24 mouse cellular contexts compared by ENCODE assay signal in genomic region chr5:25256686-25257085, GRCm38 (mm10). TPM values are rescaled to one million over a fixed set of nuclear protein-coding genes. Genes with fewer than 3 reads are reported as not detected.
DNase-seq lines count a peak whose midpoint lies in the region; ATAC-seq lines count a peak whose summit lies in the region.
"Had no signal": no experiment of that assay in that cellular context is flagged by ENCODE, and none has a peak within 500 bp of the region (broad histone marks: within the 10 kb centered on the region; RNA-seq: fewer than 3 reads in every experiment).

No protein-coding gene starts in this region.

- no peak for ATAC-seq in cerebellum, adult (ENCODE audit: insufficient number of reproducible peaks, low FRiP score, low TSS enrichment)
- ATAC-seq: activated CD4-positive, CD25-positive, alpha-beta regulatory T cell, adult 4 months; forebrain, embryonic 15.5 days; inflammation-experienced regulatory T-cells, adult 6 months; liver, postnatal 0 days; lung, postnatal 0 days had no signal

- peak; percentile 48 for DNase-seq in layer of hippocampus, adult 9-11 months
- no peak for DNase-seq in layer of hippocampus, postnatal 25 days (ENCODE audit: extremely low spot score in 1 of 2, low spot score in 1 of 2)
- DNase-seq in right cerebral cortex, postnatal 25 days, result peak; percentile 30
- no peak for DNase-seq in right cerebral cortex, postnatal 14 days
- DNase-seq in left cerebral cortex, postnatal 14 days (ENCODE audit: low spot score in 2 of 2), result peak; percentile 22 to 32
- DNase-seq in liver, result no peak
- DNase-seq: adrenal gland, adult 8-10 months; cerebellum, adult 8-10 months; gastrocnemius, postnatal 36 days; heart, postnatal 4 days; kidney, adult 18-20 months; kidney, postnatal 4 days; liver, postnatal 0 days; thymus, adult 2 months; thymus, postnatal 4 days had no signal

- intact Hi-C loops in left cerebral cortex, postnatal 14 days (cut with DNase I), result no loop called here

RNA-seq across cellular contexts. Expression of gene E130116L18Rik, which starts 33.7 kb away (rescaled TPM):
- not detected for total RNA-seq in layer of hippocampus, postnatal 25 days (2021)
- total RNA-seq in left cerebral cortex, postnatal 14 days (2021), result not detected
- total RNA-seq: adrenal gland, adult 8-10 months; common myeloid progenitor, adult 5-6 weeks; gastrocnemius, adult 18-20 months; gastrocnemius, postnatal 36 days; heart, adult 8-10 months; heart, postnatal 4 days; midbrain, postnatal 0 days had no signal

RNA-seq across cellular contexts. Expression of gene Galnt11, which starts 35.0 kb away (rescaled TPM):
- 10 to 100 TPM; 47.1 to 49.7 TPM for total RNA-seq in layer of hippocampus, postnatal 25 days (2021)
- total RNA-seq in left cerebral cortex, postnatal 14 days (2021), result 10 to 100 TPM; 49.4 to 52.3 TPM

Comparison
In these comparisons a context has a peak if more than half of its experiments do, and no peak if none do; other contexts are left out.
1. DNase-seq: peak in layer of hippocampus, adult 9-11 months (single experiment), right cerebral cortex, postnatal 25 days (single experiment) and left cerebral cortex, postnatal 14 days (2 of 2); none in layer of hippocampus, postnatal 25 days (0 of 2), right cerebral cortex, postnatal 14 days (single experiment) and liver (single experiment).